Mouse (Mus musculus): ENCODE data around the gene Large2.

The Large2 gene

DNA sequence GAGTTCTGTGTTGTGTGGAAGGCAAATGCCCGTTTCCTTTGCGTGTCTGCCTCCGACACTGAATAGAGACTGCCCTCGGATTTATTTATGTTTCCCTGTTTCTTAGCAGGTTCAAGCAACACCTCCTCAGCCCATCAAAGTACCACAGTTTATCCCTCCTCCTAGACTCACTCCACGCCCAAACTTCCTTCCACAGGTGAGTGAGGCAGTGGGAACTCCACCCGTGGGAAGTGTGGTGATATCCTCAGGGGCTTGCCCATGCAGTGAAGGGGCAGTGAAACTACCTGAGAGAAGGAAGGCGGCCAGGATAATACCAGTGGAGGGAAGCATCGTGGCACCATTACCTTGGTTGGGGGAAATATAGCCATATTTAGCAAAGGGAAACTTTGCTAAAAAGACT lies 46.5 kb downstream of the Large2 start:
- no peak for DNase-seq (ENCODE audit: low spot score)

DNA sequence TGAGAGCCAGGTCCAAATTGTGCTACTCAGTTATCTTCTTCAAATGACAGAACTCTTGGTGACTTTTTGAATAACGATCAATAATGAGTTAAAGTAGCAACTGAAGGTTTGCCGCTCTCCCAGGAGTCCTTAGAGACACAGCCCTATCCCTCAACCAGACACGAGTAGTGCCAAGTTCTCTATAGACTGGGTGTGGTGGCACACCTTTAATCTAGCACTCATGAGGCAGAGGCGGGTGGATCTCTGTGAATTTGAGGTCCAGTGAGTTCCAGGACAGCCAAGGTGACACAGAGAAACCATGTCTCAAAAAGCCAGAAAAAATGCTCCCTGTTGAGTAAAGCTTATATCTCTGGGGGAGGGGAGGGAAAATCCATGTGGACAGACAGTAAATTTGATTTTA lies 47.1 kb downstream of the Large2 start:
- no peak for DNase-seq (ENCODE audit: low spot score)

DNA sequence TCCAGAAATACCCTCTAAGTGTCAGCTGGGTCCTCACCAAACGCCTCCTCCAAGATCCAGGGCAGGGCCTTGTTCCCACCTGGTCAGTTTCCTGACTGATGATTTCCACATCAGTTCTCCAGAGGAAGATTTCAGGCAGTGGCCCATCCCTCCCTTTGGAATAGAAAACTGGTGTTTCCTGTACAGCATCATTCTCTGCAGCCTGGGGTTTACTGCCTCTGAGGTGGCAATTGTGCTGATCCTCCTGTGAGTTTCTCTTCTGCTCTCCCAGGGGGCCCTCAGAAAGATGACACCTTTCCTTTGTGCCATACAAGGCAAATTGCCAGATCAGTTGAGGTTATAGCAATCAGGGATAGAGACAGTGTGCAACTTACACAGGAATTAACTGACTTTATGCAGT lies 48.4 kb downstream of the Large2 start:
- DNase-seq (ENCODE audit: low spot score) = no peak

DNA sequence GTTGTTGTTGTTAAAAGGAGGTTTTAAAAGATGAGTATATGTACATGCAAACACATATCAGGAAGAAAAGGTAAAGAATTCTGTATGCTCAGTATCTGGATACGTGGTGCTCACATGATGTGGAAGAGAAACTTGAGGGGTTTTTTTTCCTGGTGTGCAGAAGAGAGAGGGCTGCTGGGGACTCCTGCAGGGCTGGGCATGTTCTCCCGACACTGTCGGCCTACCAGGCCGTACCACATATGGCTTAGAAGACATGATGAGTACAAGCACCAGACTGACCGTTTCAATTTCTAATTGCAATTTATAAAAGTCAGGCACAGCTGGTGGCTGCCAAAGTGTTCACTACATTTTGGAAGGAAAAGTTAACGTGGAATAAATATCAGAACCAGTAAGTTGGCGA lies 49.0 kb downstream of the Large2 start:
- no peak for DNase-seq (ENCODE audit: low spot score)

DNA sequence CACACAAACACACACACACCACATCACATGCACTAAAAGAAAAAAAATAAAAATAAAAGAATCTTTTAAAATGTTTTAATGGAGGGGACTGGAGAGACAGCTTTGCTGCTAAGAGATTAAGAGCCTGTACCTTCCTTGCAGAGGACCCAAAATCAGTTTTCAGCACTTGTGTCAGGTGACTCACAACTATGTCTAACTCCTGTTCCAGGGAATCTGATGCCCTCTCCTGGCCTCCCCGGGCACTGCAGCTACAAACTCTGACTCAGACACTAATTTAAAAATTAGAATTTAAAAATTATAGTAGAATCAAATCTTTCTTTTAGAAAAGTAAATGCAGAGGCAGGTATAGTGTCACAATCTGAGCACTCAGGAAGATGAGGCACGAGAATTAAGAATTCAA lies 52.0 kb downstream of the Large2 start:
- no peak for DNase-seq (ENCODE audit: low spot score)

DNA sequence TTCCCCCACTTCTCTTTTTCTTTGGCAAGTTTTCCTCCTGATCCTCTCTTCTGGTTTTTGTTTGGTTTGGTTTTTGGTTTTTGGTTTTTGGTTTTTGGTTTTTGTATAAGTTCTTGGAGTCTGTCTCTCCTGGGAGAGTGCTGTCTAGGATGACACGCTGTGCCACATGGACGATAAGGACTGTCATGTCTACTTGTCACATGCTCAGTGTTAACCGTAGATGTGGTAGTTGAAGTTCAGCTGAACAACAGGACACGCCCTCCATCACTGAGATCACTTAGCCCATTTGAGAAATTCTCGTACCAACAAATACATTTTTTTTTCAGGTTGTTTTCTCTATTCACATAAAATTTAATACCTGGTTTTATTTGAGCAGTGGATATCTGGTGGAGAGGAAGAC lies 57.4 kb downstream of the Large2 start:
- DNase-seq (ENCODE audit: low spot score) = no peak

DNA sequence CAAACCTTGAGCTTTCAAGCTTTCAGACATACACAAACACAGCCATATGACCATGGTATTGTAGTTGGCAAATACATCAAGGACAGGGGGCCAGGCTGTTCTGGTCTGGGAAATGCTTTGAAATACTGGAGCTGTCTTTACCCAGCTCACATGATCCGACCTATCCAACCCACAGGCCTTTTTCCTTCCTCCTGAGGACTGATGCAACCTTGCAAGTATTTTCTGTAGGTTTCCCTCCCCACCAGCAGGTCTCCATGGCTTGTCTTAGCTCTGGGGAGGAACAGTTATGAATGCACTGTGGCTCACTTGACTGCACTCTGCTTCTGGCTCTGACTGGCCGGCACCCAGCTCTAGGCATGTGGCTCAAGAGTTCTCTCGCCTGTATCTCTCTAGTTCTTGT lies 58.0 kb downstream of the Large2 start:
- no peak for DNase-seq (ENCODE audit: low spot score)

Measured in layer of hippocampus, adult 9-10 months (tissue).